Mouse (Mus musculus) gastrocnemius, adult 2 months (tissue): Measurements from ENCODE around the gene Tmem233. TPM values are rescaled to one million over a fixed set of nuclear protein-coding genes. Genes with fewer than 3 reads are reported as not detected.
A peak's percentile ranks its signal among the peaks of the same experiment; 100 is the strongest.

Experiments used
- DNase-seq: peaks from one replicate; pipeline ENCODE4 v3.0.0; 2022
- H3K27ac ChIP-seq: fragments of 200-600 bp; 2 replicates; pipeline ENCODE4 v1.8.1; 2022; ENCODE audit warnings: mild to moderate bottlenecking
- H3K4me3 ChIP-seq: fragments of 200-600 bp; 2 replicates; pipeline ENCODE4 v1.8.1; 2022; ENCODE audit warnings: mild to moderate bottlenecking, moderate library complexity
- CTCF ChIP-seq: fragments of 200-600 bp; IDR thresholded peaks from 2 replicates; pipeline ENCODE4 v1.8.1; 2022; ENCODE audit warnings: antibody characterized with exemption, mild to moderate bottlenecking, moderate library complexity
- intact Hi-C: fragments of 180-260 bp; cut with DNase I; formaldehyde crosslinking; loops from one replicate; pipeline ENCODE4 v1.15.1; 2025
- total RNA-seq, 2 experiments: library from RNA; stranded (reverse); gene quantifications; 2 replicates each; pipeline ENCODE4 v1.2.3; 2021

The Tmem233 gene
- total RNA-seq, 2 experiments from 2014 or later = 102 to 138 TPM

GRCm38 (mm10) chr5:116049821-116050220 is 33.2 kb downstream of the Tmem233 start:
- Histone ChIP-seq H3K4me3 (no peak overlapping the region), H3K27ac (peak overlapping the region; percentile 63)
- TF ChIP-seq CTCF = no peak
- intact Hi-C loops = no loop called here
- no peak for DNase-seq

- intact Hi-C loops = no loop called here
- DNase-seq = peak; percentile 54
- Histone ChIP-seq H3K27ac (peak overlapping the region; percentile 88), H3K4me3 (no peak overlapping the region)
- no peak for TF ChIP-seq CTCF
Measured at GRCm38 (mm10) chr5:116048321-116048720, 34.7 kb downstream of the Tmem233 start.

DNA sequence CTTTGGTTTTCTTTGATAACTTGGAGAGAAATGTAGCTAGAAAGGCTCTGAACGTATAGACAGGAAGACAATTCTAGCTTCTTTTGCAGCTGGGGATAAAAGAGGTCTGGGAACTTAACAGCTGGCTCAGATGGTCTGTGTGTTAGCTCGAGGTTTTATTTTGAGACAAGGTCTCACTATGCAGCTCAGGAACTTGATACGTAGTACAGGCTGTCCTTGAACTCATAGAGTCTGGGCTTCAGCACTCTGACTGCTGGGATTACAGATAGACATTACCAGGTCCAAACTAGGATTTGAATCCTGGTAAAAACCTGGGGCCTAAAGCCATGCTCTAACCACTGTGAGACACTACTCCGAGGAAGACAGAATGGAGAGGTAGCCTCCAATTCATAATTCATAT is 36.8 kb downstream of the Tmem233 start:
- H3K27ac ChIP-seq = peak overlapping the region; percentile 88
- no peak for DNase-seq
- no peak overlapping the region for H3K4me3 ChIP-seq
- intact Hi-C loops = no loop called here
- no peak for TF ChIP-seq CTCF

DNA sequence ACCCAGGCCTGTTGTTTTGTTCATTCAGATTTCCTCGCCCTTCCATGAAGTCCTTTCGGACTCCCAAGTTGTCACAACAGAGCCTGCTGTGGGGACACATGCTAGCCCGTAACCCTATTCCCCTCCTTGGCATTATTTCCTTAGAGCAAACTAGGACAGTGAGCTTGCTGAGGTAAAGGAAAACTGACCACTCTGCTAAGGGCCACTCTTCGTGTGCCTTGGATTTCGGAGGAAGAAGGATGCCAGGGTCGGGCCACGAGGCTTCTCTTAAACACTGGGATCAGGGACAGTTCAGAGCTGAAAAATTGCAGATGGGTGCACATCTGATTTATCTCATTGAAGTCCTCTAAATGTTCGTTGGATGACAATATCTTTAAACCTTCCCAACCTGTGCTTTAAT is 37.5 kb downstream of the Tmem233 start:
- no peak overlapping the region for H3K4me3 ChIP-seq
- intact Hi-C loops = loop anchor here (2.0 kb wide), 1 partner anchor 37 kb away; the partner anchor contains the start of gene Tmem233
- DNase-seq = peak; percentile 73
- H3K27ac ChIP-seq = peak overlapping the region; percentile 88
- no peak for TF ChIP-seq CTCF

GRCm38 (mm10) chr5:116042241-116042640 is 40.8 kb downstream of the Tmem233 start:
- Histone ChIP-seq H3K4me3 (no peak overlapping the region), H3K27ac (peak overlapping the region; percentile 73)
- no peak for TF ChIP-seq CTCF
- intact Hi-C loops = no loop called here
- DNase-seq = no peak

DNA sequence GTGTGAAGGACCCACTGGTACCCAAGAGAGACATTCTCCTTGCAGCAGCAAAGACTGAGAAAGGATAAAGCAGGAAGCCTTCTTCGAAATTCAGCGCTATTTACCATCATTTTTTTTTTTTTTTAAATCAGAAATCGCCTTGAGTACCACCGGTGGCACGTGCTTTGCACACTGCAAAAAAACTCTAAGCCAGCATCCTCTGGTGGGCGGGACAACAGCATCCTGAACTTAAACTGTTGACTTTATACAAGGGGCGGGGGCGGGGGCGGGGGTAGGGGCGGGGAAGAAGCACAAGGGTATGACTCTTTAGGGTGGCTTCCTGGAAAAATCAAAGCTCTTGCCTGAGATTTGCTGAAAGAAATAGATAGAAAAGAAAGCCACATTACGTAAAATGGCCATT is 43.3 kb downstream of the Tmem233 start:
- intact Hi-C loops = loop anchor here (10.0 kb wide), 1 partner anchor 385 kb away; the partner anchor contains the start of gene Hspb8
- H3K4me3 ChIP-seq = no peak overlapping the region
- no peak for DNase-seq
- TF ChIP-seq CTCF = no peak
- H3K27ac ChIP-seq = peak overlapping the region; percentile 71; the same call in 1 of the 2 replicates

DNA sequence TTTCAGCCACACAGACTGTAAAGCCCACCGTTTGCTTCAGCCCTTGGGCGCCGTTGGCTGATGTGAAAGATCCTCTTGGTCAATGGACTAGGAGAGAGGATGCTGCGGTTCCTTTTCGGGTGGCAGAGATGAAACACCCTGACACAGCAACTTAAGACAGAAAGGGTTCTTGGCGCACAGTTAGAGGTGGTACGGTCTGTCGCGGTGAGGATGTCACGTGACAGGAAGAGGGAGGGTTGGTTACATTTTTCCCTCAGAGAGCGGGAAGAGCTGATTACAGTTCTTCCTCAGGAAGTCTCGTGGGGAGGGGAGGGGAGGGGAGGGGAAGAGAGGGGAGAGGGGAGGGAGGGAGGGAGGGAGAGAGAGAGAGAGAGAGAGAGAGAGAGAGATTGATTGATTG is 45.3 kb downstream of the Tmem233 start:
- Histone ChIP-seq H3K4me3 (peak overlapping the region; percentile 72), H3K27ac (peak overlapping the region; percentile 97)
- no peak for TF ChIP-seq CTCF
- peak; percentile 51 for DNase-seq
- intact Hi-C loops = loop anchor here (2.0 to 10.0 kb wide), 2 partner anchors 45 to 387 kb away; partner anchors contain the start of genes Hspb8 and Tmem233

DNA sequence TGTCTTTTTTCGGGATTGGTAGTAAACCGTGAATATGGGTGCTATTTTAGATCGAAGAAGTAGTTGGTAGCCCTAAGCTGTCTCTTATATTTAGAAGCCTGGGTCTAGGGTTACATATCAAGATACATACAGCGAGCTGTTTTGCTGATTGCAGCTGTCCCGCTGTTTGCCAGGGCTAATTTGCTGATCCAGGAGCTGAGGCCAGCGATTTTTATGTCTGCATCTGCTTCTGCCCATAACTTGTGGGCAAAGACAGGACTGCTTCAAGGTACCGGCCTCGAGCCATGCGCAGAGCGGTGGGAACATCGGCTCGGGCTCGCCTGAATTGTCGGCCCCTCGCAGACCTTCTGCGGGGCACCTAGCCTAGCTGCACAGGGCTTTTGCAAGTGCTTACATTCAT is 46.6 kb downstream of the Tmem233 start:
- Histone ChIP-seq H3K27ac (peak overlapping the region; percentile 97), H3K4me3 (peak overlapping the region; percentile 72)
- intact Hi-C loops = loop anchor here (2.0 to 10.0 kb wide), 2 partner anchors 46 to 388 kb away; partner anchors contain the start of genes Hspb8 and Tmem233
- DNase-seq = peak; percentile 89
- TF ChIP-seq CTCF = no peak

- peak overlapping the region; percentile 55 for H3K4me3 ChIP-seq
- H3K27ac ChIP-seq = peak overlapping the region; percentile 69
- peak; percentile 82 for TF ChIP-seq CTCF
- intact Hi-C loops = loop anchor here (2.0 to 10.0 kb wide), 2 partner anchors 182 to 394 kb away; partner anchors contain the start of gene Hspb8
- peak; percentile 80 for DNase-seq
Measured at GRCm38 (mm10) chr5:116031190-116031577, 51.9 kb downstream of the Tmem233 start.

- Histone ChIP-seq H3K4me3 (no peak overlapping the region), H3K27ac (no peak overlapping the region)
- DNase-seq = no peak
- TF ChIP-seq CTCF = no peak
- intact Hi-C loops = loop anchor here (2.0 to 10.0 kb wide), 2 partner anchors 182 to 394 kb away; partner anchors contain the start of gene Hspb8
Measured at GRCm38 (mm10) chr5:116030566-116031189, 52.4 kb downstream of the Tmem233 start.

DNA sequence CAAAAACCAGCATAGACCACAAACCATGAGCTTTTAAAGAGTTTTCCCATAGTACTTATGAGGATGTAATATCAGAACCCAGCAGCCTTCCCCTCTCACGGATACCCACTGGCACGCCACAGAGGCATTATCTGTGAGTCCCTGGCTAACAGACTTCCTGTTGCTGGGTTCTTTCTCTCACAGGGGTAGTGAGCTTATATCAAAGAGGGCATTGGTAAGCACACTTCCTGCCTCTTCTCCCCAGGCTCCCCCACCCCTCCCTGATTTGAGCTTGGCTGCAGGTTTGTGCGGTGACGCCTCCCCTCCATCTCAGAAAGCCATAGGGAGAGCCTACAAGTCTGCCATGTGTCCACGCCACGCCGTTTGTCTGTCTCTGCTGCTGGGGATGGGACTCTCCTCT is 54.0 kb downstream of the Tmem233 start:
- TF ChIP-seq CTCF = no peak
- H3K27ac ChIP-seq = no peak overlapping the region
- intact Hi-C loops = loop anchor here (2.0 kb wide), 1 partner anchor 88 kb away; no protein-coding TSS in a partner anchor
- DNase-seq = no peak
- H3K4me3 ChIP-seq = no peak overlapping the region

- Histone ChIP-seq H3K4me3 (no peak overlapping the region), H3K27ac (no peak overlapping the region)
- TF ChIP-seq CTCF = no peak
- DNase-seq = no peak
- intact Hi-C loops = no loop called here
Measured at GRCm38 (mm10) chr5:116026561-116026960, 56.5 kb downstream of the Tmem233 start.

DNA sequence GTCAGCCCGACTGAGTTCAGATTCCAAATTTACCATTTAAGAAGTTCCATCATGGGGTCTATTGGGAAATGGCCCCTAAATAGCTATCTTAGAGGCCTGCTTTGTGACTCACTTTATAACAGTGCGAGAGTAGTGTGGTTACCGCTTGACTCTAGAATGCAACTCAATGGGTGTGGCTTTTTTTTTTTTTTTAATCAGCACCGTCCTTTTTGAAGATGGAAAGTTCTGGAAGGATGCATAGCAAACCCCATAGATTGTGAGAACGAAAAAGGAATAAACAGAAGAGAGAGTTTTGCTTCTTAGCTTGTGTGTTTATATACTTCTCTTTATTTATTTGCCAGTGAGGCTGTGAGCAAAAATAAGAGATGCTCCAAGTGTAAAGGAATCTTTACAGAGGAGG is 56.9 kb downstream of the Tmem233 start:
- Histone ChIP-seq H3K4me3 (no peak overlapping the region), H3K27ac (no peak overlapping the region)
- intact Hi-C loops = no loop called here
- no peak for TF ChIP-seq CTCF
- no peak for DNase-seq
